ENCODE assay signal across 12 mouse cellular contexts in genomic region chr7:108601916-108602315, GRCm38 (mm10). TPM values are rescaled to one million over a fixed set of nuclear protein-coding genes. Genes with fewer than 3 reads are reported as not detected.
DNase-seq lines count a peak whose midpoint lies in the region; TF ChIP-seq lines count a peak whose summit lies in the region.
"Not testable (repeated sequence)": the region's sequence is repeated elsewhere in the genome, so short reads cannot be mapped to it uniquely, and the experiment has no call there.
"Had no signal": no experiment of that assay in that cellular context is flagged by ENCODE, and none has a peak within 500 bp of the region (broad histone marks: within the 10 kb centered on the region; RNA-seq: fewer than 3 reads in every experiment).

No protein-coding gene starts in this region.

- peaks cover 29% of the 10 kb centered on the region for H3K9me3 ChIP-seq in ES-Bruce4 (replicated peaks; ENCODE audit: control insufficient read depth, insufficient read depth, low read length, poor library complexity, severe bottlenecking)

- TF ChIP-seq POLR2A in ES-Bruce4 (IDR thresholded peaks at IDR 0.05; ENCODE audit: insufficient read depth, low read length) = not testable (repeated sequence)

- H3K36me3 ChIP-seq in ES-Bruce4 (ENCODE audit: control insufficient read depth, insufficient read depth, low read length, poor library complexity, severe bottlenecking) = not testable (repeated sequence)

- not testable (repeated sequence) for H3K4me1 ChIP-seq in ES-Bruce4 (ENCODE audit: control insufficient read depth, insufficient read depth, low read length)

- DNase-seq in ES-CJ7 (ENCODE audit: low read depth, low spot score) (peak; percentile 77), R1 (ENCODE audit: low read depth, low spot score) (peak; percentile 88), ZHBTc4 (ENCODE audit: low read depth, low spot score) (peak; percentile 76)

- TF ChIP-seq CTCF in ES-Bruce4 (IDR thresholded peaks at IDR 0.05; ENCODE audit: low read depth, low read length) = not testable (repeated sequence)

- H3K4me3 ChIP-seq in ES-Bruce4 (ENCODE audit: low read depth, low read length) = not testable (repeated sequence)

- H3K27ac ChIP-seq in ES-Bruce4 (ENCODE audit: insufficient read depth, low read length) = peak overlapping the region; percentile 73; the same call in 1 of the 2 replicates

- TF ChIP-seq EP300 in ES-Bruce4 (IDR thresholded peaks at IDR 0.05; ENCODE audit: insufficient read depth, low read depth, low read length) = peak; percentile 48; the same call in 1 of the 2 replicates

- H3K27me3 ChIP-seq in ES-Bruce4 (ENCODE audit: control insufficient read depth, insufficient read depth, low read length, poor library complexity, severe bottlenecking) = not testable (repeated sequence)

- H3K9ac ChIP-seq in ES-Bruce4 (ENCODE audit: low read depth, poor library complexity, severe bottlenecking) = not testable (repeated sequence)

RNA-seq across cellular contexts. Expression of gene Olfr506, which starts 8.7 kb away (rescaled TPM):
- polyA plus RNA-seq in ES-Bruce4 (2011; ENCODE audit: insufficient read depth, insufficient read length, low read depth, missing spikeins) = 0.20 TPM in 1 of 2 replicates, not detected in the other
- polyA plus RNA-seq: activated CD4-positive, CD25-positive, alpha-beta regulatory T cell, adult 4 months; adrenal gland, adult 2 months; brain, embryonic 14.5 days; CD4-positive, CD25-positive, alpha-beta regulatory T cell, adult 4 months; cerebellum, adult 2 months; G1E; Patski had no signal

RNA-seq across cellular contexts. Expression of gene Olfr507, which starts 19.7 kb away (rescaled TPM):
- not detected in 2 replicates for polyA plus RNA-seq in ES-Bruce4 (2011; ENCODE audit: insufficient read depth, insufficient read length, low read depth, missing spikeins)
- polyA plus RNA-seq: activated CD4-positive, CD25-positive, alpha-beta regulatory T cell, adult 4 months; adrenal gland, adult 2 months; brain, embryonic 14.5 days; C2C12; CD4-positive, CD25-positive, alpha-beta regulatory T cell, adult 4 months; cerebellum, adult 2 months; G1E; Patski had no signal

RNA-seq across cellular contexts. Expression of gene Olfr508, which starts 27.9 kb away (rescaled TPM):
- not detected in 2 replicates for polyA plus RNA-seq in ES-Bruce4 (2011; ENCODE audit: insufficient read depth, insufficient read length, low read depth, missing spikeins)
- polyA plus RNA-seq: activated CD4-positive, CD25-positive, alpha-beta regulatory T cell, adult 4 months; adrenal gland, adult 2 months; brain, embryonic 14.5 days; C2C12; CD4-positive, CD25-positive, alpha-beta regulatory T cell, adult 4 months; cerebellum, adult 2 months; G1E; Patski had no signal

RNA-seq across cellular contexts. Expression of gene Olfr504, which starts 36.3 kb away (rescaled TPM):
- not detected in 2 replicates for polyA plus RNA-seq in ES-Bruce4 (2011; ENCODE audit: insufficient read depth, insufficient read length, low read depth, missing spikeins)
- polyA plus RNA-seq: activated CD4-positive, CD25-positive, alpha-beta regulatory T cell, adult 4 months; adrenal gland, adult 2 months; brain, embryonic 14.5 days; C2C12; CD4-positive, CD25-positive, alpha-beta regulatory T cell, adult 4 months; cerebellum, adult 2 months; G1E; Patski had no signal

RNA-seq across cellular contexts. Expression of gene Olfr509, which starts 49.8 kb away (rescaled TPM):
- polyA plus RNA-seq in ES-Bruce4 (2011; ENCODE audit: insufficient read depth, insufficient read length, low read depth, missing spikeins) = not detected in 2 replicates
- polyA plus RNA-seq: activated CD4-positive, CD25-positive, alpha-beta regulatory T cell, adult 4 months; adrenal gland, adult 2 months; brain, embryonic 14.5 days; C2C12; CD4-positive, CD25-positive, alpha-beta regulatory T cell, adult 4 months; cerebellum, adult 2 months; G1E; Patski had no signal
